Mouse (Mus musculus) kidney, adult 2 months (tissue): ENCODE results near the gene Arhgef11.

Source experiments
- CTCF ChIP-seq: fragments of 200-500 bp; conservative IDR thresholded peaks from 2 replicates; pipeline ENCODE4 v1.5.1; 2011; ENCODE audit warnings: low read depth, mild to moderate bottlenecking, control low read depth, low read length, moderate library complexity, mixed read lengths; ENCODE audit not compliant: insufficient read depth, insufficient read length
- POLR2A ChIP-seq: fragments of 200-500 bp; IDR thresholded peaks from one replicate; pipeline ENCODE4 v1.6.1; 2011; ENCODE audit warnings: low read depth, low read length, control low read depth

DNA sequence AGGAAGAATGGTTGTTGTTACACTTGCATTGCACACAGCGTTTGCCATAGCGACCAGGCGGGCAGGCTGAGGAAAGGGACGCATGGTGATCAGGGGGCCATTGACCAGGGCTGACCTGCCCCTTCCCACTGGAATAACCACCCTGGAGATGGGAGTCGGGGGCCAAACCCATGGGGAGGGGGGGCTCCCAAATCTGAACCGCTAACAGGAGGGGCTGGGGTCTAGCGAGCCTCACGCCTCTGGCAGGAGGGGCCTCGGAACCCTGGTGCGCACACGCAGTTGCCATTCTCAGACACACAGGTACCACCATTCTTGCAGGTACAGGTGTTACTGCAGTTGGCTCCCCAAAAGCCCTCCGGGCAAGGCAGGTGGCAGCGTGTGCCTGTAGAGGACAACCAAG is 136.5 kb downstream of the Arhgef11 start:
- TF ChIP-seq CTCF (no peak), POLR2A (no peak)
